Mouse (Mus musculus): ENCODE data around the gene E2f8. TPM values are rescaled to one million over a fixed set of nuclear protein-coding genes. Genes with fewer than 3 reads are reported as not detected.

The E2f8 gene
- total RNA-seq, 2 experiments from 2014 or later, result 4.7 to 4.8 TPM

- intact Hi-C loops (cut with DNase I), result loop anchor here (1.0 to 2.0 kb wide), 3 partner anchors 35 to 227 kb away; no protein-coding TSS in a partner anchor
- peak; percentile 76 to 84 for DNase-seq
Observed at GRCm38 (mm10) chr7:48894152-48894551, 12.8 kb upstream of the E2f8 start.

GRCm38 (mm10) chr7:48893093-48893492 is 11.7 kb upstream of the E2f8 start:
- no peak for DNase-seq
- intact Hi-C loops (cut with DNase I), result no loop called here

- intact Hi-C loops (cut with DNase I), result no loop called here
- no peak for DNase-seq
Observed at GRCm38 (mm10) chr7:48891029-48891428, 9.6 kb upstream of the E2f8 start.

GRCm38 (mm10) chr7:48888751-48889150 is 7.4 kb upstream of the E2f8 start:
- intact Hi-C loops (cut with DNase I), result no loop called here

GRCm38 (mm10) chr7:48887973-48888372 is 6.6 kb upstream of the E2f8 start:
- intact Hi-C loops (cut with DNase I), result no loop called here
- no peak for DNase-seq

More at GRCm38 (mm10) chr7:48888751-48889150, 7.4 kb upstream of the E2f8 start:
- DNase-seq, result no peak

GRCm38 (mm10) chr7:48884266-48884611 is 2.8 kb upstream of the E2f8 start:
- intact Hi-C loops (cut with DNase I), result loop anchor here (2.0 kb wide), 1 partner anchor 237 kb away; no protein-coding TSS in a partner anchor

GRCm38 (mm10) chr7:48883525-48884265 is 2.3 kb upstream of the E2f8 start:
- intact Hi-C loops (cut with DNase I), result loop anchor here (2.0 kb wide), 1 partner anchor 237 kb away; no protein-coding TSS in a partner anchor
- no peak for DNase-seq

More at GRCm38 (mm10) chr7:48884266-48884611, 2.8 kb upstream of the E2f8 start:
- DNase-seq, result no peak

- DNase-seq, result no peak
- intact Hi-C loops (cut with DNase I), result no loop called here
Observed at GRCm38 (mm10) chr7:48881971-48882609, 694 bp upstream of the E2f8 start.

GRCm38 (mm10) chr7:48880591-48881481 is 560 bp downstream of the E2f8 start:
- intact Hi-C loops (cut with DNase I), result no loop called here
- peak; percentile 98 for DNase-seq

- no peak for DNase-seq
- intact Hi-C loops (cut with DNase I), result loop anchor here (2.0 to 5.0 kb wide), 3 partner anchors 37 to 67 kb away; no protein-coding TSS in a partner anchor
Observed at GRCm38 (mm10) chr7:48879574-48879973, 1.8 kb downstream of the E2f8 start.

GRCm38 (mm10) chr7:48877786-48878390 is 3.5 kb downstream of the E2f8 start:
- DNase-seq, result no peak
- intact Hi-C loops (cut with DNase I), result loop anchor here (2.0 to 5.0 kb wide), 4 partner anchors 36 to 127 kb away; no protein-coding TSS in a partner anchor

GRCm38 (mm10) chr7:48876526-48876925 is 4.9 kb downstream of the E2f8 start:
- peak; percentile 69 to 80 for DNase-seq
- intact Hi-C loops (cut with DNase I), result loop anchor here (2.0 to 5.0 kb wide), 3 partner anchors 34 to 126 kb away; no protein-coding TSS in a partner anchor

- intact Hi-C loops (cut with DNase I), result loop anchor here (5.0 kb wide), 2 partner anchors 33 to 48 kb away; no protein-coding TSS in a partner anchor
- no peak for DNase-seq
Observed at GRCm38 (mm10) chr7:48875096-48875495, 6.3 kb downstream of the E2f8 start.

- DNase-seq, result no peak
- intact Hi-C loops (cut with DNase I), result no loop called here
Observed at GRCm38 (mm10) chr7:48871292-48871691, 10.1 kb downstream of the E2f8 start.

- no peak for DNase-seq
- intact Hi-C loops (cut with DNase I), result no loop called here
Observed at GRCm38 (mm10) chr7:48870579-48871180, 10.7 kb downstream of the E2f8 start.

- DNase-seq, result no peak
- intact Hi-C loops (cut with DNase I), result no loop called here
Observed at GRCm38 (mm10) chr7:48870144-48870543, 11.3 kb downstream of the E2f8 start.

- intact Hi-C loops (cut with DNase I), result no loop called here
- DNase-seq, result peak; percentile 45 to 47
Observed at GRCm38 (mm10) chr7:48867576-48867975, 13.8 kb downstream of the E2f8 start.

GRCm38 (mm10) chr7:48864671-48865458 is 16.5 kb downstream of the E2f8 start:
- intact Hi-C loops (cut with DNase I), result no loop called here
- no peak for DNase-seq

- no peak for DNase-seq
- intact Hi-C loops (cut with DNase I), result no loop called here
Observed at GRCm38 (mm10) chr7:48864199-48864598, 17.2 kb downstream of the E2f8 start.

Measured in heart, postnatal 10 days (tissue).